Mouse (Mus musculus): ENCODE data around the gene Mia3. TPM values are rescaled to one million over a fixed set of nuclear protein-coding genes. Genes with fewer than 3 reads are reported as not detected.

Mia3 gene
- polyA plus RNA-seq, 1 experiment from 2014 or later = 127 TPM

DNA sequence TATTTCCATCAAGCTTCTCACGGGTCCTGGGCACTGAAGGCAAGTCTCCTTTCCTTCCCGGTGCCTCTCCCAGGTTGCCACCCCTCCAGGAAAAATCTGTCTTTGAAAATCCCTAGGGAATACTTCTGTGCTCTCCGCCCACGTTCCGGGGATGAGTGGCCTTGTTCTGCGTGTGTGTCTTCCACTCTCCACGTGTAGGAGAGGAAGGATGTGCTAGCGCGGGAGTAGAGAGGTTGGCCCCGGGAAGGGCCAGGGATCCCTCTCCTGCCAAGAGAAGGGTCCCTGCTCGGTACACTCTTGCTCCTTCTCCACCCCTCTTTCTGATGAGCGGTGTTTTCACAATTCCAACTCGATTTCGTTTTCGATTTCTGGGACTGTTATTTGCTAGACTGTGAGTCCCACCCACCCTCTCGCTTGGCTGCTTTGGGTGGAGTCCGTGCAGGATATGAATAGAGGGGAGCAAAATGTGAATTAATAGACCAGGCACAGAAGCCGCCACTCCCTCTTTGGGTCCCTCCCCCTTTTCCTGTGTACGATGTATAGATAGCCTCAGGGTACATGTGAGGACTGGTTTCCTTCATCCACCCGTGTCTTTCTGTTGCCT lies 71.4 kb downstream of the Mia3 start:
- no peaks in the 10 kb centered on the region for H3K27me3 ChIP-seq (replicated peaks; ENCODE audit: control insufficient read depth, insufficient read depth, low read length)
- H3K27ac ChIP-seq (replicated peaks; ENCODE audit: low read depth, low read length) = peak overlapping the region; percentile 61
- no peaks in the 10 kb centered on the region for H3K4me1 ChIP-seq (ENCODE audit: control insufficient read depth, insufficient read depth, low read length)
- H3K9me3 ChIP-seq (ENCODE audit: control insufficient read depth, low read length) = no peaks in the 10 kb centered on the region
- peaks cover 5% of the 10 kb centered on the region; the same call in 1 of the 2 replicates for H3K36me3 ChIP-seq (ENCODE audit: control insufficient read depth, insufficient read depth, low read length)
- H3K4me3 ChIP-seq (ENCODE audit: low read depth, low read length) = peak overlapping the region; percentile 52
- ATAC-seq (ENCODE audit: low read depth) (no peak; the same call in 1 of the 2 replicates), DNase-seq (ENCODE audit: low spot score) (peak; percentile 82)
- peak overlapping the region; percentile 55 for H3K4me2 ChIP-seq (ENCODE audit: low read depth, low read length)
- WGBS = under 1% methylated on average over 20 of the region's 20 CpGs
- H3K9ac ChIP-seq (ENCODE audit: low read depth, low read length) = peak overlapping the region; percentile 66

DNA sequence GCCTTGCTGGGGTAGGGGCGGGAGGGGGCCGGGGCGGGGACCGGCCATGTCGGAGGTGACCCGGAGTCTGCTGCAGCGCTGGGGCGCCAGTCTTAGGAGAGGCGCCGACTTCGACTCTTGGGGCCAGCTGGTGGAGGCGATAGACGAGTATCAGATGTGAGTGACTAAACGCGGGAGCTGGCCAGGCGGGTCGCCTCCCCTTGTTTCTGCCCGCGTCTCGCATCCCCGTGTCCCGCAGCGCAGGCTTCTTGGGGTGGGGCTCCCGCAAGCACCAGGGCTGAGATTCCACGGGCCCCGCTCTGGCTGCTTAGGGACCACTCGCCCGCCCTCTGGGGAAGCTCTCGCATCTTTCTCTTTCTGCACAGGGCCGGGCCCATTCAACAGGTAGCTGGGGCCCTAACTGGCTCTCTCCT lies 71.9 kb downstream of the Mia3 start:
- Histone ChIP-seq H3K4me1 (ENCODE audit: control insufficient read depth, insufficient read depth, low read length) (no peaks in the 10 kb centered on the region), H3K27ac (replicated peaks; ENCODE audit: low read depth, low read length) (peak overlapping the region; percentile 61), H3K36me3 (ENCODE audit: control insufficient read depth, insufficient read depth, low read length) (peaks cover 10% of the 10 kb centered on the region; the same call in 1 of the 2 replicates), H3K4me3 (ENCODE audit: low read depth, low read length) (peak overlapping the region; percentile 52), H3K27me3 (replicated peaks; ENCODE audit: control insufficient read depth, insufficient read depth, low read length) (no peaks in the 10 kb centered on the region), H3K4me2 (ENCODE audit: low read depth, low read length) (peak overlapping the region; percentile 55), H3K9ac (ENCODE audit: low read depth, low read length) (peak overlapping the region; percentile 66), H3K9me3 (ENCODE audit: control insufficient read depth, low read length) (no peaks in the 10 kb centered on the region)
- WGBS = 0% methylated on average over 13 of the region's 30 CpGs
- ATAC-seq (ENCODE audit: low read depth) (peak; percentile 58), DNase-seq (ENCODE audit: low spot score) (peak; percentile 38)

DNA sequence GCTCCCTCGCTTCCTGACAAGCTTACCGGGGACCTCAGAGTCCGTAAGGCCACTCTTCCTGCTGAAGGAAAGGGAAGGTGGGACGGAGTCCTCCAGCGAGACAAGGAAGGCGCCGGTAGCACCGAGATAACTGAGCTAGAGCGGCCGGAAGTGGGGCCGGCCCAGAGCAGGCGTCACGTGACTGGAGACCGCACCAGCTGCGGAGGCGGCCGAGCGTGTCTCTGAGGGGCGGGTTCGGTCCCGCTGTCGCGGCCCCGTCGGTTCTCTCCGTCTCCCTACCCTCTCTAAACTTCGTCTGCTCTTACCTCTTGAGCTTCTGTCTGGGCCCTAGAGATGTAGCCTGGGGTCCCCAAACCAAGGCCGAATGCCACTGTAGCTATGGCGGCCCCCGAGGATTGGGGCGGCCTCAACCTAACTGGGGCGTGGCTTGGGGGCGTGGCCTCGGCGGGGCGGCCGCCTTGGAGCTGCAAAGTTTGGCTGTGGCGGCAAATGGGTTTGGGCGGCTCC lies 72.4 kb downstream of the Mia3 start, which contains the start of gene Brox:
Gene Brox (minus strand): TSS at position 393 of the 507 bp plus-strand sequence.
- peaks cover 13% of the 10 kb centered on the region for H3K36me3 ChIP-seq (ENCODE audit: control insufficient read depth, insufficient read depth, low read length)
- no peaks in the 10 kb centered on the region for H3K4me1 ChIP-seq (ENCODE audit: control insufficient read depth, insufficient read depth, low read length)
- peak; percentile 97 for DNase-seq (ENCODE audit: low spot score)
- peak within 1 kb of the TSS; percentile 61 for H3K27ac ChIP-seq (replicated peaks; ENCODE audit: low read depth, low read length)
- under 1% methylated on average over 23 of the region's 39 CpGs for WGBS
- H3K4me3 ChIP-seq (ENCODE audit: low read depth, low read length) = peak within 1 kb of the TSS; percentile 52
- peak within 1 kb of the TSS; percentile 66 for H3K9ac ChIP-seq (ENCODE audit: low read depth, low read length)
- ATAC-seq (ENCODE audit: low read depth) = peak; percentile 93
- peak within 1 kb of the TSS; percentile 55 for H3K4me2 ChIP-seq (ENCODE audit: low read depth, low read length)
- H3K9me3 ChIP-seq (ENCODE audit: control insufficient read depth, low read length) = no peaks in the 10 kb centered on the region
- no peaks in the 10 kb centered on the region for H3K27me3 ChIP-seq (replicated peaks; ENCODE audit: control insufficient read depth, insufficient read depth, low read length)

DNA sequence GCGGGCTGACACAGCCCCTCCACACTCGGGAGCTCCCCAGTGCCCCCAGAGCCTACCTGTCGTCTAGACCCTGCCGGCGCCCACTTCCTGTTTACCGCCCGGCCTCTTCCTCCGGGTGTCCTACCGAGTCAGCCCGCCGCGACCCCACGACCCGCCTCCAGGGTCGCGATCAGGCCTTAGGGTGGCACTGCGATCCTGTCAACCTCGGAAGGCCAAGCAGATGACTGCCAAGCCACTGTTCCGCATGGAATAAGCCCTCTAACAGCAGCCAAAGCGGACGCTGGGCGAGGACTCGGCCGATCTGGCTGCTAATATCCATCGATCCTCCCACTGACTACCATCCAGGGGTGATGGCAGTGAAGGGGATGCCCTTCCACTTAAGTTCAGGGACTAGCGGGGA lies 72.9 kb downstream of the Mia3 start, which contains the start of gene Aida:
Gene Aida (plus strand): TSS at position 126 of the 400 bp plus-strand sequence.
- Histone ChIP-seq H3K27me3 (replicated peaks; ENCODE audit: control insufficient read depth, insufficient read depth, low read length) (no peaks in the 10 kb centered on the region), H3K4me2 (ENCODE audit: low read depth, low read length) (peak within 1 kb of the TSS; percentile 55), H3K4me1 (ENCODE audit: control insufficient read depth, insufficient read depth, low read length) (no peaks in the 10 kb centered on the region), H3K27ac (replicated peaks; ENCODE audit: low read depth, low read length) (peak within 1 kb of the TSS; percentile 61), H3K9me3 (ENCODE audit: control insufficient read depth, low read length) (no peaks in the 10 kb centered on the region), H3K4me3 (ENCODE audit: low read depth, low read length) (peak within 1 kb of the TSS; percentile 52), H3K36me3 (ENCODE audit: control insufficient read depth, insufficient read depth, low read length) (peaks cover 18% of the 10 kb centered on the region), H3K9ac (ENCODE audit: low read depth, low read length) (peak within 1 kb of the TSS; percentile 66)
- ATAC-seq (ENCODE audit: low read depth) (0 out of 2 replicates have a peak, but pooled peaks have one; percentile 10), DNase-seq (ENCODE audit: low spot score) (peak; percentile 22)
- WGBS = 0% methylated on average over 25 of the region's 26 CpGs

DNA sequence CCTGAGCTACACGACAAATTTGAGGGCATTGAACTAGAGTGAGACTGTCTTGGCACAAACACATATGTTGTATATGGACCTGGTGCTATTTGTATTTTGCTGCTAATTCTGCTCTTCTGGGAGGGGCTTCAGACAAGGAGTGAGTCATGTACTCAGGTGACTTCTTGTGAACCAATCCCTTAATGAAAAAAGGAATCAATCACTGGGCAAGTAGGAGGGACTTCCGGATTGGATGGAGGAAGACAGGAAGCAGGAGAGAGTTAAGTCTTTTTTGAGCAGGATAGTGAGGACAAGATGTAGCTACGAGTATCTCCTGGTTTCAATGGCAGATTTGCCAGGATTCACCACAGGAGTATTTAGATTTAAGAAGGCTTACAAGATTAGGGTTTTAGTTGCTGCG lies 79.8 kb downstream of the Mia3 start:
- peaks cover 81% of the 10 kb centered on the region for H3K36me3 ChIP-seq (ENCODE audit: control insufficient read depth, insufficient read depth, low read length)
- WGBS = 91% methylated on average over 4 of the region's 4 CpGs
- no peak overlapping the region for H3K27ac ChIP-seq (replicated peaks; ENCODE audit: low read depth, low read length)
- ATAC-seq (ENCODE audit: low read depth) (no peak), DNase-seq (ENCODE audit: low spot score) (no peak)
- H3K4me3 ChIP-seq (ENCODE audit: low read depth, low read length) = no peak overlapping the region
- H3K4me2 ChIP-seq (ENCODE audit: low read depth, low read length) = no peak overlapping the region
- no peaks in the 10 kb centered on the region for H3K4me1 ChIP-seq (ENCODE audit: control insufficient read depth, insufficient read depth, low read length)
- H3K9ac ChIP-seq (ENCODE audit: low read depth, low read length) = no peak overlapping the region
- H3K27me3 ChIP-seq (replicated peaks; ENCODE audit: control insufficient read depth, insufficient read depth, low read length) = no peaks in the 10 kb centered on the region
- no peaks in the 10 kb centered on the region for H3K9me3 ChIP-seq (ENCODE audit: control insufficient read depth, low read length)

DNA sequence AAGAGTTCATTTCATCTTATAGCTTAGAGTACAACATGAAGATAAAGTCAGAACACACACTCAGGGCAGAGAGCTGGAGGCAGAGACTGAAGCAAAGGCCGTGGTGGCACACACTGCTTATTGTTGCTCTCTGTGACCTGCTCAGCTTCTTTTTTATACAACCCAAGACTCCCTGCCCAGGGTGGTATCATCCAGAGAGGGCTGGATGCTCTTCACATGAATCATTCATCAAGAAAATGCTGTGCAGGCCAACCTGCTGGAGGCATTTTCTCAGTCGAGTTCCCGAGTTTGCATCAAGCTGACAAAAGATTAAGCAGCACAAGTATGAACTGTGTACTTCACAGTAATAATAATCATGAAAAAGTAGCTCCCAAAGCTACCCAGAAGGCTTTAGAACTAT lies 81.0 kb downstream of the Mia3 start:
- no peak for DNase-seq (ENCODE audit: low spot score)
- H3K9ac ChIP-seq (ENCODE audit: low read depth, low read length) = no peak overlapping the region
- no peak overlapping the region for H3K27ac ChIP-seq (replicated peaks; ENCODE audit: low read depth, low read length)
- H3K4me3 ChIP-seq (ENCODE audit: low read depth, low read length) = no peak overlapping the region
- H3K4me2 ChIP-seq (ENCODE audit: low read depth, low read length) = no peak overlapping the region
- 86% methylated on average over 3 of the region's 3 CpGs for WGBS
- no peaks in the 10 kb centered on the region for H3K27me3 ChIP-seq (replicated peaks; ENCODE audit: control insufficient read depth, insufficient read depth, low read length)
- no peak for ATAC-seq (ENCODE audit: low read depth)
- no peaks in the 10 kb centered on the region for H3K9me3 ChIP-seq (ENCODE audit: control insufficient read depth, low read length)
- no peaks in the 10 kb centered on the region for H3K4me1 ChIP-seq (ENCODE audit: control insufficient read depth, insufficient read depth, low read length)
- H3K36me3 ChIP-seq (ENCODE audit: control insufficient read depth, insufficient read depth, low read length) = peaks cover 91% of the 10 kb centered on the region

Other genes starting within 250 kb of the Mia3 start
- 17.9 and 21.7 TPM in 2 replicates for gene Disp1, start 148.0 kb downstream of the Mia3 start, polyA plus RNA-seq (2014; fragmentation: Nextera tagmentation; extraction: Ambion mirVana)
- 35.5 and 40.8 TPM in 2 replicates for gene Aida, start 73.0 kb downstream of the Mia3 start, polyA plus RNA-seq (2014; fragmentation: Nextera tagmentation; extraction: Ambion mirVana)
- gene Brox, start 72.3 kb downstream of the Mia3 start, polyA plus RNA-seq (2014; fragmentation: Nextera tagmentation; extraction: Ambion mirVana) = 49.4 and 50.4 TPM in 2 replicates
- 16.6 and 20.4 TPM in 2 replicates for gene Taf1a, start 19.4 kb upstream of the Mia3 start, polyA plus RNA-seq (2014; fragmentation: Nextera tagmentation; extraction: Ambion mirVana)
- gene Hhipl2, start 48.7 kb upstream of the Mia3 start, polyA plus RNA-seq (2014; fragmentation: Nextera tagmentation; extraction: Ambion mirVana) = 0.08 and 0.11 TPM in 2 replicates